11 mouse cellular contexts compared by ENCODE assay signal in the genomic region with DNA sequence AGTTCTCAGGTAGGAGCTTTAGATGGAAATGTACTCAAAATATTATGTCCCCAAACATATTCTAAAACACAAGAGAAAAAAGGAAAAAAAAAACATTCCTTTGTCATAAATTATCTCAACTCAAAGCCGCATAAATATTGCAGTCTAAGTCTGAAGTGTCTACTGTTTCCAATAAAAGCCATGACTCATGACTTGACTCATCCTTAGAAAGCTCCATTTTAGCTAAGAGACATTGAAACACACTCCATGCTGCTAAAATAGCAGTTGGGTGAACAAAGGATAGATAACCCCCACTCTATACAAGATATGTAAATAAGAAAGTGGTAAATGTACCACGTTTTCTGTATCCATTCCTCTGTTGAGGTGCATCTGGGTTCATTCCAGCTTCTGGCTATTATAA.
"Had no signal": no experiment of that assay in that cellular context is flagged by ENCODE, and none has a peak within 500 bp of the region (broad histone marks: within the 10 kb centered on the region; RNA-seq: fewer than 3 reads in every experiment).

No protein-coding gene starts in this region.

- DNase-seq: kidney, adult 8-10 months; kidney, postnatal 36 days; layer of hippocampus, adult 9-11 months; layer of hippocampus, postnatal 36 days; left cerebral cortex, postnatal 4 days; lung, adult 18-20 months; lung, postnatal 36 days; right cerebral cortex, postnatal 4 days; spleen, adult 18-20 months; thymus, adult 2 months; thymus, postnatal 36 days had no signal
